Mouse (Mus musculus) megakaryocyte, embryonic 14.5 days (primary cell): ENCODE results near the gene Cldn14.

Experiments used
- FLI1 ChIP-seq: IDR thresholded peaks from 2 replicates; pipeline ENCODE4 v1.6.1; 2012; ENCODE audit warnings: low read length, inconsistent platforms, mixed read lengths
- GATA1 ChIP-seq: IDR thresholded peaks from 3 replicates; pipeline ENCODE4 v1.6.1; 2012; ENCODE audit warnings: mixed read lengths, low read length, inconsistent platforms, borderline replicate concordance

- TF ChIP-seq GATA1 (no peak), FLI1 (no peak)
Measured at GRCm38 (mm10) chr16:94050368-94050767, 41.7 kb upstream of the Cldn14 start.
